ENCODE assay signal across 10 mouse cellular contexts in genomic region chr12:71932433-71933386, GRCm38 (mm10).
A peak's percentile ranks its signal among the peaks of the same experiment; 100 is the strongest.
DNase-seq lines count a peak whose midpoint lies in the region; ATAC-seq lines count a peak whose summit lies in the region.
"Had no signal": no experiment of that assay in that cellular context is flagged by ENCODE, and none has a peak within 500 bp of the region (broad histone marks: within the 10 kb centered on the region; RNA-seq: fewer than 3 reads in every experiment).

No protein-coding gene starts in this region.

- H3K36me3 ChIP-seq in heart, embryonic 11.5 days (ENCODE audit: control insufficient read depth, insufficient read depth, low read length) = peaks cover 2% of the 10 kb centered on the region; the same call in 1 of the 2 replicates
- peaks cover 3% of the 10 kb centered on the region; the same call in 1 of the 2 replicates for H3K36me3 ChIP-seq in liver, embryonic 16.5 days (ENCODE audit: control insufficient read depth, insufficient read depth)
- no peaks in the 10 kb centered on the region for H3K36me3 ChIP-seq in stomach, embryonic 16.5 days (ENCODE audit: control insufficient read depth, insufficient read depth, low read length)

- peaks cover 40% of the 10 kb centered on the region for H3K4me1 ChIP-seq in heart, embryonic 11.5 days (ENCODE audit: control insufficient read depth, insufficient read depth, low read length)
- H3K4me1 ChIP-seq in liver, embryonic 16.5 days (ENCODE audit: control insufficient read depth, low read depth, low read length) = peaks cover 51% of the 10 kb centered on the region
- peaks cover 10% of the 10 kb centered on the region for H3K4me1 ChIP-seq in stomach, embryonic 16.5 days (ENCODE audit: control insufficient read depth, insufficient read depth, low read length)

- no peaks in the 10 kb centered on the region for H3K27me3 ChIP-seq in heart, embryonic 11.5 days (ENCODE audit: control insufficient read depth, insufficient read depth, low read length)
- H3K27me3 ChIP-seq in liver, embryonic 16.5 days (ENCODE audit: control insufficient read depth, insufficient read depth, low read depth, low read length) = no peaks in the 10 kb centered on the region
- H3K27me3 ChIP-seq in stomach, embryonic 16.5 days (ENCODE audit: control insufficient read depth, insufficient read depth, low read length) = no peaks in the 10 kb centered on the region
- H3K27me3 ChIP-seq: hindbrain, embryonic 15.5 days had no signal

- H3K9ac ChIP-seq in heart, embryonic 11.5 days (ENCODE audit: low read depth, low read length) = no peak overlapping the region
- H3K9ac ChIP-seq in liver, embryonic 16.5 days (ENCODE audit: low read depth, low read length) = peak overlapping the region; percentile 23; the same call in 1 of the 2 replicates
- no peak overlapping the region for H3K9ac ChIP-seq in stomach, embryonic 16.5 days (ENCODE audit: low read length)
- H3K9ac ChIP-seq: hindbrain, embryonic 15.5 days had no signal

- H3K27ac ChIP-seq in heart, embryonic 11.5 days (ENCODE audit: low read depth, low read length) = no peak overlapping the region
- H3K27ac ChIP-seq in liver, embryonic 16.5 days (ENCODE audit: low read length) = peak overlapping the region; percentile 88
- peak overlapping the region; percentile 43 for H3K27ac ChIP-seq in stomach, embryonic 16.5 days (ENCODE audit: low read length)

- H3K4me2 ChIP-seq in heart, embryonic 11.5 days = no peak overlapping the region
- peak overlapping the region; percentile 50 for H3K4me2 ChIP-seq in liver, embryonic 16.5 days (ENCODE audit: low read depth, low read length)
- no peak overlapping the region for H3K4me2 ChIP-seq in stomach, embryonic 16.5 days (ENCODE audit: low read depth, low read length)
- H3K4me2 ChIP-seq: hindbrain, embryonic 15.5 days had no signal

- WGBS in heart, embryonic 11.5 days (ENCODE audit: insufficient replicate concordance) = 68% methylated on average over 9 of the region's 9 CpGs
- 20% methylated on average over 9 of the region's 9 CpGs for WGBS in liver, embryonic 16.5 days (ENCODE audit: insufficient replicate concordance)
- WGBS in stomach, embryonic 16.5 days = 46% methylated on average over 9 of the region's 9 CpGs

- no peak for DNase-seq in heart, postnatal 25 days (ENCODE audit: low spot score)
- DNase-seq in c-Kit-positive CD71-positive TER-119-negative erythroid progenitor cells, embryonic 14.5 days (ENCODE audit: low read depth) = peak; percentile 80
- DNase-seq in kidney, postnatal 14 days = no peak
- DNase-seq in layer of hippocampus, postnatal 10 days (ENCODE audit: low spot score in 2 of 2) = no peak
- DNase-seq in adrenal gland, postnatal 4 days (ENCODE audit: low spot score in 2 of 2) = no peak
- DNase-seq: adrenal gland, postnatal 14 days had no signal

- no peak overlapping the region for H3K4me3 ChIP-seq in heart, embryonic 11.5 days (ENCODE audit: low read depth, low read length)
- no peak overlapping the region for H3K4me3 ChIP-seq in liver, embryonic 16.5 days (ENCODE audit: low read depth, low read length)
- H3K4me3 ChIP-seq in stomach, embryonic 16.5 days (replicated peaks; ENCODE audit: low read length) = no peak overlapping the region
- H3K4me3 ChIP-seq: hindbrain, embryonic 15.5 days had no signal

- peak; percentile 39; the same call in 1 of the 2 replicates for ATAC-seq in heart, embryonic 11.5 days (replicated peaks; ENCODE audit: insufficient number of reproducible peaks, low FRiP score, low TSS enrichment)
- peak; percentile 92 for ATAC-seq in liver, embryonic 16.5 days (ENCODE audit: low read depth)
- ATAC-seq in stomach, embryonic 16.5 days (ENCODE audit: insufficient read depth, low FRiP score) = peak; percentile 82

- intact Hi-C loops in heart, postnatal 25 days (cut with DNase I) = no loop called here

- no peaks in the 10 kb centered on the region for H3K9me3 ChIP-seq in heart, embryonic 11.5 days (replicated peaks; ENCODE audit: control insufficient read depth, low read length)
- no peaks in the 10 kb centered on the region for H3K9me3 ChIP-seq in liver, embryonic 16.5 days (replicated peaks; ENCODE audit: control insufficient read depth, low read length)
- no peaks in the 10 kb centered on the region for H3K9me3 ChIP-seq in stomach, embryonic 16.5 days (replicated peaks; ENCODE audit: control insufficient read depth, low read length)
- H3K9me3 ChIP-seq: hindbrain, embryonic 15.5 days had no signal

Comparison
In these comparisons a context has a peak if more than half of its experiments do, and no peak if none do; other contexts are left out.
1. ATAC-seq: peak in every context shown above with its lines; median percentile 92 in liver, embryonic 16.5 days; 82 in stomach, embryonic 16.5 days; 39 in heart, embryonic 11.5 days.